Mouse (Mus musculus): ENCODE results near the gene 1700003F12Rik. TPM values are rescaled to one million over a fixed set of nuclear protein-coding genes. Genes with fewer than 3 reads are reported as not detected.

1700003F12Rik gene
- total and polyA plus RNA-seq, 2 experiments = 0.54 TPM; not detected in 1

DNA sequence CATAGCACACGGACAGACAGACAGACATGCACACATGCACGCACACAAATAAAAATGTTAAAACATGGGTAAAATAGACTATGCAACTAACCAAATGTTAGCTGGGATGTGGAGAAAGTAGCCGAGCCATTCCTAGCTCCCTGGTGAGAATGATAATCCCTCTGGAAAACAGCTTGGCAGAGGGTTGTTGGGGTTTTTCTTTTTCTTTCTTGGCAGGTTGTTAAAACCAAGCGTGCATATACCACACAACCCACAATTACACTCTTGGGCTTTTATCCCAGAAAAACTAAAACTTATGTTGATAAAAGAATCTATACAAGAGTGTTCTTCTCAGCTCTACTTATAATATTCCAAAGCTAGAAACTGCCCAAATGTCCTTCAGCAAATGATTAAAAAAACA is 42.2 kb downstream of the 1700003F12Rik start:
- no peak overlapping the region for H3K9ac ChIP-seq (ENCODE audit: low read depth, low read length)
- 94% methylated on average over 4 of the region's 4 CpGs for WGBS
- DNase-seq (ENCODE audit: extremely low read depth, low read depth, low spot score) = no peak
- H3K36me3 ChIP-seq (ENCODE audit: control insufficient read depth, insufficient read depth, low read length) = peaks cover 43% of the 10 kb centered on the region; the same call in 1 of the 2 replicates
- H3K4me3 ChIP-seq (ENCODE audit: insufficient read depth, low read depth, low read length) = no peak overlapping the region
- H3K27ac ChIP-seq (replicated peaks; ENCODE audit: insufficient read depth, low read depth, low read length) = no peak overlapping the region
- no peaks in the 10 kb centered on the region for H3K27me3 ChIP-seq (ENCODE audit: control insufficient read depth, insufficient read depth, low read length)
- H3K79me2 ChIP-seq (ENCODE audit: control insufficient read depth, insufficient read depth, low read length) = no peaks in the 10 kb centered on the region
- TF ChIP-seq POLR2A (IDR thresholded peaks at IDR 0.05; ENCODE audit: extremely low read depth, insufficient read depth, low read length) = no peak
- no peak for TF ChIP-seq CTCF (IDR thresholded peaks at IDR 0.05; ENCODE audit: low read depth, low read length)
- peaks cover 9% of the 10 kb centered on the region; the same call in 1 of the 2 replicates for H3K4me1 ChIP-seq (ENCODE audit: control insufficient read depth, insufficient read depth, low read length)

DNA sequence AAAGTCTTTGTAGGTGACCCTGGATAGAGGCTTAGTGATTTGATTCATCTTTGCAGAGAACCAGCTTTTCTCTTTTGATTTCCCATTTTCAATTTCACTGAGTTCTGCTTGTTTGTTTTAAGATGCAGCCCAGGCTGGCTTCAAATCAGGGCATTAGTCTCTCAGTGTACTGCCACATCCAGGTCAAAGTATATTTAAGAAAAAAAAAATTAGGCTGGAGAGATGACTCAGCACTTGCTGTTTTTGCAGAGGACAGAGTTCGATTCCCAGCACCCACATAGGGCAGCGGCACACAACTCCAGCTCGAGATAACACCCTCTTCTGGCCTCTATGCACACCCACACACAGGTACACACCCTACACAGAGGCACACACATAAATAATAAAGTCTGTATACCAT is 44.4 kb downstream of the 1700003F12Rik start:
- no peak overlapping the region for H3K4me3 ChIP-seq (ENCODE audit: insufficient read depth, low read depth, low read length)
- peak; percentile 80 for DNase-seq (ENCODE audit: extremely low read depth, low read depth, low spot score)

DNA sequence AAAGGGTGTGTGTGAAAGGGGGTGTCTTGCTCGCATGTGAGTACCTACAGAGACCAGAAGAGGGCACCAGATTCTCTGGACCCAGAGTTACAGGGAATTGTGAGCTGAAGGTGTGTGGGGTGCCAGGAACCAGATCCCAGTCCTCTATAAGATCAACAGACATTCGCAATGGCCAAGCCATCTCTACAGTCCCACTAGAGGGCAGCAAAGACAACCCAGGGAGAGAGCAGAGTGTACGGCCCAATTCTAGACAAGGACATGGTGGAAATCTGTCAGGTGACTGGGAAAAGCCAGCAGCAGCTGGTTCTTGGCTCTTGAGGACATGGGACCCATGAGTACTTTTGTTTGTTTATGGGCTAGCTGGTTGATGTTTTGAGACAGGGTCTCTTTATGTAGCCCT is 46.1 kb downstream of the 1700003F12Rik start:
- Histone ChIP-seq H3K36me3 (ENCODE audit: control insufficient read depth, insufficient read depth, low read length) (peaks cover 58% of the 10 kb centered on the region), H3K27me3 (ENCODE audit: control insufficient read depth, insufficient read depth, low read length) (no peaks in the 10 kb centered on the region), H3K9ac (ENCODE audit: low read depth, low read length) (no peak overlapping the region), H3K27ac (replicated peaks; ENCODE audit: insufficient read depth, low read depth, low read length) (no peak overlapping the region), H3K4me3 (ENCODE audit: insufficient read depth, low read depth, low read length) (no peak overlapping the region), H3K79me2 (ENCODE audit: control insufficient read depth, insufficient read depth, low read length) (no peaks in the 10 kb centered on the region), H3K4me1 (ENCODE audit: control insufficient read depth, insufficient read depth, low read length) (peaks cover 9% of the 10 kb centered on the region; the same call in 1 of the 2 replicates)
- 63% methylated on average over 3 of the region's 3 CpGs for WGBS
- peak; percentile 61 for DNase-seq (ENCODE audit: extremely low read depth, low read depth, low spot score)
- no peak for TF ChIP-seq POLR2A (IDR thresholded peaks at IDR 0.05; ENCODE audit: extremely low read depth, insufficient read depth, low read length)
- TF ChIP-seq CTCF (IDR thresholded peaks at IDR 0.05; ENCODE audit: low read depth, low read length) = peak; percentile 66

More for the DNA sequence above, 44.4 kb downstream of the 1700003F12Rik start:
- Histone ChIP-seq H3K79me2 (ENCODE audit: control insufficient read depth, insufficient read depth, low read length) (no peaks in the 10 kb centered on the region), H3K27me3 (ENCODE audit: control insufficient read depth, insufficient read depth, low read length) (no peaks in the 10 kb centered on the region), H3K9ac (ENCODE audit: low read depth, low read length) (no peak overlapping the region), H3K27ac (replicated peaks; ENCODE audit: insufficient read depth, low read depth, low read length) (peak overlapping the region; percentile 27; the same call in 1 of the 2 replicates), H3K36me3 (ENCODE audit: control insufficient read depth, insufficient read depth, low read length) (peaks cover 62% of the 10 kb centered on the region), H3K4me1 (ENCODE audit: control insufficient read depth, insufficient read depth, low read length) (peaks cover 9% of the 10 kb centered on the region; the same call in 1 of the 2 replicates)
- TF ChIP-seq CTCF (IDR thresholded peaks at IDR 0.05; ENCODE audit: low read depth, low read length) = no peak
- no peak for TF ChIP-seq POLR2A (IDR thresholded peaks at IDR 0.05; ENCODE audit: extremely low read depth, insufficient read depth, low read length)
- 15% methylated on average over 3 of the region's 3 CpGs for WGBS

DNA sequence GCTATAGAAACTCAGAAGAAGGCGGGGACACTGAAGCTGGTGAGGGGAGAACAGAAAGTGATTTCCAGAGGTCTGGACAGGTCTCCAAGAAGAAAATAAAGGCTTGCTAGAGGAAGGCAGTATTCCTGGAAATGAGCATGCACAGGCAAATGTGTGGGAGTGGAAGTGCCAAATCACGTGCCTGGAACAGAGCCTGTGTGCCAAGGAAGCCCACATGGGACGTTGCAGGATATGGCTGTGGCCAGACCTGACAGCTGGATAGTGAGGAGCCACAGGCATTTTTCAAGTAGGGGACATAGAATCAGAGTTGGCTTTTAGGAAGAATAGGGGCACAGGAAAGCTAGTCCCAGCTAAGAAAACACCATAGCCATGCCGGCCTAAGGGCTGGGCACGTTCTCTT is 48.9 kb downstream of the 1700003F12Rik start:
- no peak for DNase-seq (ENCODE audit: extremely low read depth, low read depth, low spot score)
- H3K9ac ChIP-seq (ENCODE audit: low read depth, low read length) = no peak overlapping the region
- no peak overlapping the region for H3K27ac ChIP-seq (replicated peaks; ENCODE audit: insufficient read depth, low read depth, low read length)
- TF ChIP-seq POLR2A (IDR thresholded peaks at IDR 0.05; ENCODE audit: extremely low read depth, insufficient read depth, low read length) = no peak
- no peak for TF ChIP-seq CTCF (IDR thresholded peaks at IDR 0.05; ENCODE audit: low read depth, low read length)
- WGBS = 69% methylated on average over 5 of the region's 5 CpGs
- H3K4me3 ChIP-seq (ENCODE audit: insufficient read depth, low read depth, low read length) = no peak overlapping the region
- H3K79me2 ChIP-seq (ENCODE audit: control insufficient read depth, insufficient read depth, low read length) = peaks cover 10% of the 10 kb centered on the region; the same call in 1 of the 2 replicates
- peaks cover 51% of the 10 kb centered on the region for H3K36me3 ChIP-seq (ENCODE audit: control insufficient read depth, insufficient read depth, low read length)
- H3K27me3 ChIP-seq (ENCODE audit: control insufficient read depth, insufficient read depth, low read length) = no peaks in the 10 kb centered on the region
- peaks cover 20% of the 10 kb centered on the region for H3K4me1 ChIP-seq (ENCODE audit: control insufficient read depth, insufficient read depth, low read length)

DNA sequence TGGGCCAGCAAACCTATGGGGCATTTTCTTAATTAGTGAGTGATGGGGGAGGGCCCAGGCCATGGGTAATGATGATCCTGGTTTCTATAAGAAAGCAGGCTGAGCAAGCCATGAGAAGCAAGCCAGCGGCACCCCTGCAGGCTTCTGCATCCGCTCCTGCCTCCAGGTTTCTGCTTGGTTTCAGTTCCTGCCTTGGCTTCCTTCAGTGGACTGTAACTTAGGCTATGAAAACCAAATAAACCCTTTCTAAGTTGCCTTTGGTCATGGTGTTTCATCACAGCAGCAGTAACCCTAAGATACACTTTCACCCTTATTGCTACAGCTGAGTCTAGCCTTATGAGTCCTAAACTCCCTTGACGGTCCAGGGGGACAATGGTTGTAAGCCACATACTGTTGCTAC is 50.5 kb downstream of the 1700003F12Rik start:
- Histone ChIP-seq H3K27ac (replicated peaks; ENCODE audit: insufficient read depth, low read depth, low read length) (no peak overlapping the region), H3K9ac (ENCODE audit: low read depth, low read length) (no peak overlapping the region), H3K27me3 (ENCODE audit: control insufficient read depth, insufficient read depth, low read length) (no peaks in the 10 kb centered on the region), H3K36me3 (ENCODE audit: control insufficient read depth, insufficient read depth, low read length) (peaks cover 45% of the 10 kb centered on the region), H3K79me2 (ENCODE audit: control insufficient read depth, insufficient read depth, low read length) (peaks cover 10% of the 10 kb centered on the region; the same call in 1 of the 2 replicates), H3K4me1 (ENCODE audit: control insufficient read depth, insufficient read depth, low read length) (peaks cover 13% of the 10 kb centered on the region), H3K4me3 (ENCODE audit: insufficient read depth, low read depth, low read length) (no peak overlapping the region)
- TF ChIP-seq CTCF (IDR thresholded peaks at IDR 0.05; ENCODE audit: low read depth, low read length) (no peak), POLR2A (IDR thresholded peaks at IDR 0.05; ENCODE audit: extremely low read depth, insufficient read depth, low read length) (no peak)
- WGBS = 63% methylated on average over 3 of the region's 3 CpGs
- DNase-seq (ENCODE audit: extremely low read depth, low read depth, low spot score) = no peak

Other genes starting within 250 kb of the 1700003F12Rik start
- gene Bpifb9b, start 239.9 kb upstream of the 1700003F12Rik start, total RNA-seq (2014; rRNA removed) = not detected in 2 replicates
- not detected in 2 replicates for gene Bpifb9b, start 239.9 kb upstream of the 1700003F12Rik start, polyA plus RNA-seq (2012; rRNA removed)
- 21.8 and 28.8 TPM in 2 replicates for gene Cdk5rap1, start 174.1 kb upstream of the 1700003F12Rik start, total RNA-seq (2014; rRNA removed)
- 10.5 and 11.0 TPM in 2 replicates for gene Cdk5rap1, start 174.1 kb upstream of the 1700003F12Rik start, polyA plus RNA-seq (2012; rRNA removed)
- gene Snta1, start 139.0 kb upstream of the 1700003F12Rik start, total RNA-seq (2014; rRNA removed) = 10.3 and 11.3 TPM in 2 replicates
- gene Snta1, start 139.0 kb upstream of the 1700003F12Rik start, polyA plus RNA-seq (2012; rRNA removed) = 21.4 and 24.7 TPM in 2 replicates
- 7.3 and 10.3 TPM in 2 replicates for gene Cbfa2t2, start 110.6 kb upstream of the 1700003F12Rik start, total RNA-seq (2014; rRNA removed)
- gene Cbfa2t2, start 110.6 kb upstream of the 1700003F12Rik start, polyA plus RNA-seq (2012; rRNA removed) = 4.3 and 4.6 TPM in 2 replicates
- gene Actl10, start 4.7 kb downstream of the 1700003F12Rik start, total RNA-seq (2014; rRNA removed) = 0.09 and 0.13 TPM in 2 replicates
- not detected in 2 replicates for gene Actl10, start 4.7 kb downstream of the 1700003F12Rik start, polyA plus RNA-seq (2012; rRNA removed)
- 0.09 and 0.13 TPM in 2 replicates for gene Necab3, start 11.8 kb downstream of the 1700003F12Rik start, total RNA-seq (2014; rRNA removed)
- 0.09 TPM in 1 of 2 replicates, not detected in the other for gene Necab3, start 11.8 kb downstream of the 1700003F12Rik start, polyA plus RNA-seq (2012; rRNA removed)
- gene E2f1, start 22.8 kb downstream of the 1700003F12Rik start, total RNA-seq (2014; rRNA removed) = 1.1 and 2.3 TPM in 2 replicates
- 2.4 and 3.8 TPM in 2 replicates for gene E2f1, start 22.8 kb downstream of the 1700003F12Rik start, polyA plus RNA-seq (2012; rRNA removed)
- 39.9 and 51.1 TPM in 2 replicates for gene Pxmp4, start 56.6 kb downstream of the 1700003F12Rik start, total RNA-seq (2014; rRNA removed)
- gene Pxmp4, start 56.6 kb downstream of the 1700003F12Rik start, polyA plus RNA-seq (2012; rRNA removed) = 127 and 134 TPM in 2 replicates
- 0.18 and 1.0 TPM in 2 replicates for gene Zfp341, start 66.2 kb downstream of the 1700003F12Rik start, total RNA-seq (2014; rRNA removed)
- 3.2 TPM in 2 replicates for gene Zfp341, start 66.2 kb downstream of the 1700003F12Rik start, polyA plus RNA-seq (2012; rRNA removed)
- gene 4930519P11Rik, start 66.4 kb downstream of the 1700003F12Rik start, total RNA-seq (2014; rRNA removed) = not detected in 2 replicates
- 0.37 TPM in 1 of 2 replicates, not detected in the other for gene 4930519P11Rik, start 66.4 kb downstream of the 1700003F12Rik start, polyA plus RNA-seq (2012; rRNA removed)
- gene Chmp4b, start 104.6 kb downstream of the 1700003F12Rik start, total RNA-seq (2014; rRNA removed) = 54.4 and 57.7 TPM in 2 replicates
- gene Chmp4b, start 104.6 kb downstream of the 1700003F12Rik start, polyA plus RNA-seq (2012; rRNA removed) = 37.6 and 37.8 TPM in 2 replicates
- gene Gm14214, start 222.9 kb downstream of the 1700003F12Rik start, total RNA-seq (2014; rRNA removed) = not detected in 2 replicates
- not detected in 2 replicates for gene Gm14214, start 222.9 kb downstream of the 1700003F12Rik start, polyA plus RNA-seq (2012; rRNA removed)
- 57.6 and 61.0 TPM in 2 replicates for gene Raly, start 244.0 kb downstream of the 1700003F12Rik start, total RNA-seq (2014; rRNA removed)
- 79.0 and 82.2 TPM in 2 replicates for gene Raly, start 244.0 kb downstream of the 1700003F12Rik start, polyA plus RNA-seq (2012; rRNA removed)
- gene a, start 244.3 kb downstream of the 1700003F12Rik start, total RNA-seq (2014; rRNA removed) = not detected in 2 replicates
- gene a, start 244.3 kb downstream of the 1700003F12Rik start, polyA plus RNA-seq (2012; rRNA removed) = not detected in 2 replicates